Mouse (Mus musculus): ENCODE results near the gene Aox1.
A peak's percentile ranks its signal among the peaks of the same experiment; 100 is the strongest.

Aox1 gene

GRCm38 (mm10) chr1:58107066-58107465 lies 77.3 kb downstream of the Aox1 start:
- DNase-seq (ENCODE audit: low spot score in 2 of 2): no peak

GRCm38 (mm10) chr1:58110241-58110640 lies 80.5 kb downstream of the Aox1 start:
- DNase-seq (ENCODE audit: low spot score in 2 of 2): no peak

GRCm38 (mm10) chr1:58111315-58111714 lies 81.6 kb downstream of the Aox1 start:
- no peak for DNase-seq (ENCODE audit: low spot score in 2 of 2)

- DNase-seq (ENCODE audit: low spot score in 2 of 2): peak; percentile 82 to 86
These were observed 83.1 kb downstream of the Aox1 start, which contains the start of gene Aox3 for GRCm38 (mm10) chr1:58112880-58113279. Gene Aox3, plus strand, starts transcription at chr1:58113130.

GRCm38 (mm10) chr1:58113441-58113840 lies 83.7 kb downstream of the Aox1 start:
- no peak for DNase-seq (ENCODE audit: low spot score in 2 of 2)

- DNase-seq (ENCODE audit: low spot score in 2 of 2): no peak
These were observed 84.4 kb downstream of the Aox1 start for GRCm38 (mm10) chr1:58114021-58114560.

GRCm38 (mm10) chr1:58114666-58115375 lies 85.1 kb downstream of the Aox1 start:
- DNase-seq (ENCODE audit: low spot score in 2 of 2): no peak

GRCm38 (mm10) chr1:58118231-58118630 lies 88.5 kb downstream of the Aox1 start:
- no peak for DNase-seq (ENCODE audit: low spot score in 2 of 2)

- peak in 1 of 2 experiments; percentile 17 for DNase-seq (ENCODE audit: low spot score in 2 of 2)
These were observed 95.2 kb downstream of the Aox1 start for GRCm38 (mm10) chr1:58124901-58125300.

GRCm38 (mm10) chr1:58137891-58138290 lies 108.2 kb downstream of the Aox1 start:
- DNase-seq (ENCODE audit: low spot score in 2 of 2): no peak

GRCm38 (mm10) chr1:58138986-58139385 lies 109.3 kb downstream of the Aox1 start:
- no peak for DNase-seq (ENCODE audit: low spot score in 2 of 2)

- no peak for DNase-seq (ENCODE audit: low spot score in 2 of 2)
These were observed 110.9 kb downstream of the Aox1 start for GRCm38 (mm10) chr1:58140607-58141006.

GRCm38 (mm10) chr1:58144384-58145069 lies 114.8 kb downstream of the Aox1 start:
- DNase-seq (ENCODE audit: low spot score in 2 of 2): peak; percentile 70 to 71

GRCm38 (mm10) chr1:58146026-58146425 lies 116.3 kb downstream of the Aox1 start:
- no peak for DNase-seq (ENCODE audit: low spot score in 2 of 2)

GRCm38 (mm10) chr1:58147776-58148175 lies 118.0 kb downstream of the Aox1 start:
- no peak for DNase-seq (ENCODE audit: low spot score in 2 of 2)

GRCm38 (mm10) chr1:58152247-58152646 lies 122.5 kb downstream of the Aox1 start:
- DNase-seq (ENCODE audit: low spot score in 2 of 2): no peak
